Mouse (Mus musculus) thymus, adult 18-20 months (tissue): ENCODE results near the gene Bicd1.

Experiments
- DNase-seq, 2 experiments: peaks; one replicate each; pipeline ENCODE4 v3.0.0; 2022; ENCODE audit warnings: mixed read lengths in 2 of 2

Gene Bicd1

DNA sequence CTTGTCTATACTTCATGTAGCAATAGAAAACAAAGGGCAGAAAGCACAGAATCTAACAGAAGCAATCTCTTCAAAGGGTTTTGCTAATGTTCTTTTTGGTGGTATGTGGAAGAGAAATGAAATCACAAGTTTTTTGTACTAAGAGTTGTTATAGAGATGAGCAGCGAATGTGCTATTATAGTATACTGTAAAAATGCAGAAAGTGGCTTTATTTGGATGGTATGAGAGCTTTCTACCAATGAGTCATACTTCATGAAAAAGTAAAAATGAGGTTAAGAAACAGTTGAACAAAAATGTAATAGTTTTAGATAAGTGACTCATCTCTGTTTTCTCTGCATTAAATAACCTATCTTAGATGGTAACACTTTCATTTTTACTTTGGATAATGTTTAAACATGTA lies 165.6 kb downstream of the Bicd1 start:
- no peak for DNase-seq

- no peak for DNase-seq
These were observed 171.4 kb downstream of the Bicd1 start for GRCm38 (mm10) chr6:149580053-149580452.

- no peak for DNase-seq
These were observed 177.2 kb downstream of the Bicd1 start for GRCm38 (mm10) chr6:149585708-149586504.
